Mouse (Mus musculus) CH12.LX (cell line): ENCODE results near the gene Hist1h1b.

Experiments used
- BHLHE40 ChIP-seq: IDR thresholded peaks from 2 replicates; pipeline ENCODE4 v1.6.1; 2011; ENCODE audit warnings: mild to moderate bottlenecking, low read depth, low read length, improper control_type of control experiment
- CTCF ChIP-seq, 2 experiments: IDR thresholded peaks in 1 of 2; conservative IDR thresholded peaks in 1 of 2; 2 replicates each; pipeline ENCODE4 v1.5.1; 2011 to 2012; ENCODE audit warnings: low read depth in 2 of 2, low read length in 2 of 2, improper control_type of control experiment in 1 of 2, inconsistent platforms in 1 of 2, mild to moderate bottlenecking in 1 of 2, moderate library complexity in 1 of 2
- ELF1 ChIP-seq: IDR thresholded peaks from 2 replicates; pipeline ENCODE4 v1.6.1; 2014; ENCODE audit warnings: low read depth, mild to moderate bottlenecking, inconsistent platforms, low read length, improper control_type of control experiment
- HCFC1 ChIP-seq: IDR thresholded peaks from 2 replicates; pipeline ENCODE4 v1.6.1; 2012; ENCODE audit warnings: low read depth, mild to moderate bottlenecking, inconsistent platforms, low read length, improper control_type of control experiment
- MAX ChIP-seq: IDR thresholded peaks from 2 replicates; pipeline ENCODE4 v1.6.1; 2011; ENCODE audit warnings: low read length, improper control_type of control experiment
- MEF2A ChIP-seq: IDR thresholded peaks from 2 replicates; pipeline ENCODE4 v1.6.1; 2014; ENCODE audit warnings: low read depth, mild to moderate bottlenecking, inconsistent platforms, low read length, improper control_type of control experiment, borderline replicate concordance
- POLR2A ChIP-seq: IDR thresholded peaks from 2 replicates; pipeline ENCODE4 v1.6.1; 2011; ENCODE audit warnings: low read depth, mild to moderate bottlenecking, improper control_type of control experiment, low read length
- POLR2AphosphoS2 ChIP-seq: IDR thresholded peaks from 2 replicates; pipeline ENCODE4 v1.6.1; 2011; ENCODE audit warnings: low read depth, low read length, improper control_type of control experiment
- ZMIZ1 ChIP-seq: IDR thresholded peaks from 2 replicates; pipeline ENCODE4 v1.6.1; 2012; ENCODE audit warnings: low read depth, mild to moderate bottlenecking, inconsistent platforms, low read length, improper control_type of control experiment

- TF ChIP-seq ZMIZ1 (peak; percentile 99), POLR2AphosphoS2 (peak; percentile 62), POLR2A (peak; percentile 97), CTCF (conservative IDR thresholded peaks at IDR 0.05 in 1 of 2, IDR thresholded peaks at IDR 0.05 in 1 of 2; ENCODE audit: low read depth in 2 of 2, low read length in 2 of 2) (no peak), BHLHE40 (no peak), HCFC1 (peak; percentile 35), MAX (no peak), ELF1 (no peak), MEF2A (no peak)
These were observed 2.8 kb upstream of the Hist1h1b start, which contains the start of gene Hist1h3i for GRCm38 (mm10) chr13:21783255-21783617.
